ENCODE assay signal across 10 mouse cellular contexts in genomic region chr6:96283731-96284130, GRCm38 (mm10).
"Had no signal": no experiment of that assay in that cellular context is flagged by ENCODE, and none has a peak within 500 bp of the region (broad histone marks: within the 10 kb centered on the region; RNA-seq: fewer than 3 reads in every experiment).

No protein-coding gene starts in this region.

- DNase-seq: kidney, adult 9 months; kidney, postnatal 36 days; layer of hippocampus, adult 9-11 months; layer of hippocampus, postnatal 36 days; left cerebral cortex, postnatal 4 days; lung, adult 2 months; lung, postnatal 4 days; right cerebral cortex, postnatal 14 days; thymus, adult 2 months; thymus, postnatal 25 days had no signal
